Mouse (Mus musculus) cerebellum, adult 2 months (tissue): ENCODE data around the gene BC037034. TPM values are rescaled to one million over a fixed set of nuclear protein-coding genes. Genes with fewer than 3 reads are reported as not detected.

Source experiments
- DNase-seq, 2 experiments: peaks; one replicate each; pipeline ENCODE4 v3.0.0; 2021
- H3K27ac ChIP-seq: fragments of 200-500 bp; 2 replicates; pipeline ENCODE4 v1.5.1; 2012; ENCODE audit warnings: low read length, control low read depth, inconsistent platforms; ENCODE audit not compliant: insufficient read depth
- H3K27me3 ChIP-seq: fragments of 200-500 bp; 2 replicates; pipeline ENCODE4 v1.6.1; 2012; ENCODE audit warnings: inconsistent platforms, mild to moderate bottlenecking, low read length, moderate library complexity; ENCODE audit not compliant: control insufficient read depth, insufficient read depth
- H3K4me1 ChIP-seq: fragments of 200-500 bp; 2 replicates; pipeline ENCODE4 v1.6.1; 2011; ENCODE audit warnings: low read length; ENCODE audit not compliant: control insufficient read depth, insufficient read depth
- H3K4me3 ChIP-seq: fragments of 200-500 bp; replicated peaks from 2 replicates; pipeline ENCODE3; 2011; ENCODE audit warnings: mild to moderate bottlenecking, low read depth, low read length, control low read depth; ENCODE audit not compliant: insufficient read depth
- CTCF ChIP-seq: fragments of 200-500 bp; IDR thresholded peaks from 2 replicates; pipeline ENCODE4 v1.5.1; 2011; ENCODE audit warnings: low read depth, mild to moderate bottlenecking, control low read depth, low read length, moderate library complexity, borderline replicate concordance; ENCODE audit not compliant: insufficient read depth
- POLR2A ChIP-seq: fragments of 200-500 bp; IDR thresholded peaks from 2 replicates; pipeline ENCODE4 v1.6.1; 2011; ENCODE audit warnings: low read length, control low read depth, borderline replicate concordance; ENCODE audit not compliant: insufficient read depth
- WGBS: fragments of 180-500 bp; shearing (Covaris S2); methylation state at CpG from one replicate; pipeline ENCODE4 v1.1.7; 2018; 5-methylcytosine and 5-hydroxymethylcytosine counted together
- polyA plus RNA-seq: library from polyadenylated mRNA; depleted of rRNA; stranded (reverse); fragments of >200 nt; gene quantifications from 2 replicates; pipeline ENCODE4 v1.2.3, GENCODE M21; 2012

BC037034 gene
- polyA plus RNA-seq, 1 experiment: 92.0 TPM

DNA sequence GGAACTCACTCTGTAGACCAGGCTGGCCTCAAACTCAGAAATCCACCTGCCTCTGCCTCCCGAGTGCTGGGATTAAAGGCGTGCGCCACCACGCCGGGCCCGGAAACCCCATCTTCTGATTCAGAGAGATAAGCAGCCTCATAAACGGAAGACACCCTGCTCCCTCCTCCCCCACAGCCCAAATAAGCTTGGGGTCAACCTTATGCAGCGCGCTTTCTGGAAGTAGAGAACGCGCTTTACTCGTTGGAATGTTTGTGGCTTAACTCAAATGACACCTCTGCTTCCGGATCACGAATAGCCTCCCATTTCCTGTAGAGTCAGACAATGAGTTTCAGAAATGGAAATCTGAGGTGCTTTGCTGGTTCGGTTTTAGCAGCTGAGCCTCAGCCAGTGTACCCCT is 17.0 kb upstream of the BC037034 start:
- no peak overlapping the region for H3K4me3 ChIP-seq
- H3K27ac ChIP-seq: no peak overlapping the region
- no peaks in the 10 kb centered on the region for H3K27me3 ChIP-seq
- no peaks in the 10 kb centered on the region for H3K4me1 ChIP-seq
- no peak for DNase-seq
- TF ChIP-seq CTCF (no peak), POLR2A (no peak)
- 93% methylated on average over 15 of the region's 15 CpGs for WGBS

DNA sequence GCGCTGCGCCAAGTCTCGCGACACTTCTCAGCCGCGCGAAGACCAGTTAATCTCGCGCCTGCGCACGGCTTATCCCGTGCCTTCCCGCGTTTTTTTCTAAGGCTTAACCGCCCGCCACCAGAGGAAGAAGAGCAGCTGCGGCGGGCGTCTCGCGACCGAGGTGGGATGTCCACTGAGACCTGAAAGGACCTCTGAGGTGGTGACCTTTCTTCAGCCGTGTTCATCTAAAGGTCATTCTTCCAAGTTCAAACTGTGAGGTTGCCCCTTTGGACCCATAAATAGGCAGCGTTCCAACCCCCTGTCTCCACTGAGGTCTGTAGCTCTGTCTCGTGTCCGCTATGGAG is 16.6 kb upstream of the BC037034 start:
- no peak for DNase-seq
- Histone ChIP-seq H3K27me3 (no peaks in the 10 kb centered on the region), H3K4me3 (peak overlapping the region; percentile 29), H3K4me1 (no peaks in the 10 kb centered on the region), H3K27ac (no peak overlapping the region)
- no peak for TF ChIP-seq POLR2A
- TF ChIP-seq CTCF: no peak
- WGBS: 23% methylated on average over 26 of the region's 26 CpGs

DNA sequence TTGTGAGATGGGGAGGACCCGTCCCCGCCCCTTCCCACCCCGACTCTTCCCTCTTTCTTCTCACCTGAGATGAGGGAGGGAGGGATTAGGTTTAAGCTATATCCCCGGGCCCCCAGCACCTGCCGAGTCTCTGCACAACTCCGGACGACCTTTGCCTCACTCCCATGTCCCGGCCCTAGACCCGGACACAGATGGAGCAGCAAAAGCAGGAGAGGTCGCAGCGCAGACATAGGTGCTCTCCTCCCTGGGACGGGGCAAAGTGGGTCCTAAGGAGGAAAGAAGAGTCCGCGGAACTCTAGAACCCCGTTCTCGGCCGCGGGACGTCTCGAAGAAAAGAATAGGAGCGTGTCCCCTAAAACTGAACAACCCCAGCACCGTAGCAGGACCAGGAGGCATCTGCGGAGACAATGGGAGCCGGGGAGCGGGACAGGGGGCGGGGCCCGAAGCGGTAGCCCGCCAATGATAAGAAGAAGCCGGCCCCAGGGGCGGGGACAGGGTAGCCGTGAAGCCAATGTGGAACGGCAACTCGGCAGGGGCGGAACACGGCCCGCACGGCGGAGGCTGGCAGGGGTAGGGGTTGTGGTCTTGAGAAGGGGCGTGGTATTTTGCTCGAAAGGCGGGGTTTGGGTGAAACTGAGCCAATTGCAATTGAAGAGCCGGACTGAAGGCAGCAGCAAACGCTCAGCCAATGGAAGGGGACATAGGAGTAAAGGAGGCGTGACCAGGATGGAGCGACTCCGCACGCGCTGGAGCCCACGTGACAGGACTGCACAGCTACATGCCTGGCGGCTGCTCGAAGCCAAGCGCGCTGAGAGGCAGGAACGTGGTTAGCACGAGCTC is 16.0 kb upstream of the BC037034 start, which contains the start of the genes Gm43720, Gpc2 and Stag3:
TSS of gene Gm43720 (minus strand) at position 374 of the 840 bp plus-strand sequence.
TSS of gene Gpc2 (minus strand) at position 421 of the 840 bp plus-strand sequence.
TSS of gene Stag3 (plus strand) at position 656 of the 840 bp plus-strand sequence.
- peak; percentile 51 to 63 for DNase-seq
- under 1% methylated on average over 56 of the region's 56 CpGs for WGBS
- Histone ChIP-seq H3K4me3 (peak within 1 kb of the TSS; percentile 29), H3K27ac (no peak within 1 kb of the TSS), H3K4me1 (no peaks in the 10 kb centered on the region), H3K27me3 (no peaks in the 10 kb centered on the region)
- TF ChIP-seq CTCF: no peak
- no peak for TF ChIP-seq POLR2A

DNA sequence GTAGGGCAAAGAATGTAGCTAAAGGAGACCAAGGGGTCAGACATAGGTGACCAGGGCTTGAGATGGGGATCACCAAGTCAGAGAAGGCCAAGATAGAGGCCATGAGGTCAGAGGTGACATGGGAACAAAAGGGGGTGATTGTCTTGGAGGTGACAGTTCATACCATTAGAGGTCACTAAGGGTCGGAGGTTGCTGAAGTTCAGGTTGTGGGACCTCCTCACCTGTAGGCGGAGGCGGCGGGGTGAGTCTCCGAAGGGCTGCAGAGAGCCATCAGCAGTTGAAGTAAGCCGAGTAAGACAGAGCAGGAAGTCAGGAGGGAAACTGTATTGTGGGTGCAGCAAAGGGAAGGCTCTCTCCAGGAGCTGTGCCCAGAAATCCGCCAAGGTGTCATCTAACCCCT is 14.2 kb upstream of the BC037034 start:
- 91% methylated on average over 7 of the region's 7 CpGs for WGBS
- Histone ChIP-seq H3K4me3 (no peak overlapping the region), H3K4me1 (no peaks in the 10 kb centered on the region), H3K27ac (no peak overlapping the region), H3K27me3 (no peaks in the 10 kb centered on the region)
- TF ChIP-seq CTCF: no peak
- TF ChIP-seq POLR2A: no peak
- no peak for DNase-seq

DNA sequence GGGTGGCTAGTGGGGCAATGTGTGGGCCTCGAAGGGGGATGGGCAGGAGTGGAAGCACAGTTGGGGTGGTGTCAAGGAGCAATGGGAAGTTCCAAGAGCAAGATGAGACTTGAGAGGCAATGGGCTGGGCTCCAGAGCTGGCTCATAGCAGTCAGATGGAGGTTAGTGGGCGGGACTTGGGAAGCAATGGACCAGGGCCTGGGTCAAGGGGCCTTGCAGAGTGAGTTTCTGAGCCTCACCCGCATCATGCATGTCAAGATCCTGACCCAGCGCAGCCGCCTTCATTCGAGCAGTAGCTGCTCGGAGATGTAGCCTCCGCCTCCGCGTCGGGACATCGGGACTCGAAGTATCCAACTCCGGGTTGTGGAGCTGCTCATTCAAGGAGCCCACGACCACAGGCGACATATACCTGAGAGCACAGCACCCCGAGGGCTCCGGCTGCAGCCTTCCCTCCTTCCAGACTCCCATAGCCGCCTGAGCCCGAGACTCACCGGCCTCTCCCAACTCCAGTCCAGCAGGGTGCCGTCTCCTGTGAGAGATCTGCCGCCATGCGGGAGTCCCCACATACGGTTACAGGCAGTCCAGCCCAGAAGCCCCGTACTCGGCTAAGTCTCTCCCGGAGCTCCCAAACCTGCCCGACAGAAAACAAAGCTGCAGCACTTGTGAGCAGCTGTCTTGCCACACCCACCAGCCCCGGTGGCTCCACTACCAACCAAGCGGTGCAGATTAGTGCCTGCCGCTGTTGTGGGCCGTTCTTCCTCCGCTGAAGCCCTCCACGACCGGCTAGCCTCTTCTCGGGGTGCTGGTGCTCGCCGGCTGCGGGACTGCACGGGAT is 11.6 kb upstream of the BC037034 start:
- no peaks in the 10 kb centered on the region for H3K27me3 ChIP-seq
- TF ChIP-seq POLR2A (no peak), CTCF (no peak)
- H3K4me1 ChIP-seq: no peaks in the 10 kb centered on the region
- H3K4me3 ChIP-seq: no peak overlapping the region
- DNase-seq: no peak
- no peak overlapping the region for H3K27ac ChIP-seq
- WGBS: 21% methylated on average over 41 of the region's 41 CpGs

DNA sequence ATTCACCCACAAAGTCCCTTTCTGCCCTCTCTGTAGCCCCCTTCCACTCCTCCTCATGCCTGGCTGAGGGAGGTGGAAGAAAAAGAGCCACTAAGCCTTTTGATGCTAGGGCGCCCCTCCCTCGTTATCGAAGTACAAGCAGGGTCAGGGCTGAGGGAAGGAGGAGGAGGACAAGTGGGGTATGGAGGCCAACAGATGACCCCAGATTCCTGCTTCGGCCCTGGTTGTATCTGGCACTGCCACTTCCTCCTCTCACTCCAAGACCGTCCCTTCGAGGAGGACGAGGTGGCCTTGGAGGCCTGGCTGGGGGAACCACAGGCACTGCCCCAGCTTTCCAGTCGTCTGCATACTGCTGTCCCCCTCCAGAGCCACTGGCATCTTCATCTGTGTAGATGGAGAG is 10.4 kb upstream of the BC037034 start:
- 56% methylated on average over 8 of the region's 8 CpGs for WGBS
- H3K4me1 ChIP-seq: no peaks in the 10 kb centered on the region
- no peak for DNase-seq

DNA sequence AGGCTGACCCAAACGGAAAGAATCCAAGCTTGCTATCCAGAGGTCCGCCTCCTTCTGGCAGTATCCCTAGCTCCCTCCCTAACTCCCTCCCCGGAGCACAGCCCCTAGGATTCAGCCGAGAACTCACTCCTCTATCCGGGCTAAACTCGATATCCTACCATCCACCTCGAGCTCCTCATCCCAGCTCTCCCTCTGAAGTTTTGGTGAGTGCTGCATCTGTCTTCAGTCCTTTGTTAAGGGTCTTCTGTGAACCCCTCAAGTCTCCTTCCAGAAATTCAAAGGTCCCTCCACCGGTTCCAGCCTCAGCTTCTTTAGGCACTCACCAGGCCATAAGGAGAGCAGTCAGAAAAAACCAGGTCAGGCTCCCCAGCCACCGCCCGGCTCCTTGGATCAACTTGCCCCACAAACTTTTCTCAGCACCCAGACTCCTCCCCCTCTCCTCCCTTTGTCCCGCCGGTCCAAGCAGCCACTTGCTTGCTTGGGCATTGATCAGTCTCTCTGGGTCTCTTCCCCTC is 8.6 kb upstream of the BC037034 start, which contains the start of gene Gal3st4:
TSS of gene Gal3st4 (minus strand) at position 432 of the 515 bp plus-strand sequence.
- no peaks in the 10 kb centered on the region for H3K4me1 ChIP-seq
- no peak within 1 kb of the TSS for H3K27ac ChIP-seq
- 3% methylated on average over 12 of the region's 12 CpGs for WGBS
- no peak for DNase-seq
- H3K27me3 ChIP-seq: no peaks in the 10 kb centered on the region
- no peak for TF ChIP-seq POLR2A
- TF ChIP-seq CTCF: no peak
- H3K4me3 ChIP-seq: no peak within 1 kb of the TSS

More for the DNA sequence above, 10.4 kb upstream of the BC037034 start:
- TF ChIP-seq POLR2A: no peak
- no peak for TF ChIP-seq CTCF
- Histone ChIP-seq H3K27me3 (no peaks in the 10 kb centered on the region), H3K4me3 (no peak overlapping the region), H3K27ac (no peak overlapping the region)

DNA sequence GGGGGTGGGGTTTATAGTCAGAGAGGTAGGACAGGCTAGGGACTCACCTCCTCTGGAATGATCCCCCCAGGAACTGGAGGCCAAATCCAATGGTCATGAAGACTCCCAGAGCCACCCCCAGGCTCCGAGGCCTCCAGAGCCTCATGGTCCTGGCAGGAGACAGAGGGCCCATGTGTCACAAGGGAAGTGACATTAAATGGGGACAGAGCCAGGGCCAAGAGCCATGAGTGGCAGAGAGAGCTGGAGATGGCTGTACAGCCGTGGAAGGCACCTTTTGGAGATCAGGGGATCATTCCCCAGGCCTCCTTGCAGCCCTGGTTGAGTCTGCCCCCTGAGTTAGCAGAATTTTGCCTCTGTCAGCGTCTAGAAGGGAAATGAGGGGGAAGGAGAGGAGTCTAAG is 7.4 kb upstream of the BC037034 start:
- no peaks in the 10 kb centered on the region for H3K27me3 ChIP-seq
- TF ChIP-seq POLR2A: no peak
- no peak for TF ChIP-seq CTCF
- no peak overlapping the region for H3K27ac ChIP-seq
- no peak overlapping the region for H3K4me3 ChIP-seq
- no peaks in the 10 kb centered on the region for H3K4me1 ChIP-seq
- DNase-seq: no peak
- WGBS: 26% methylated on average over 3 of the region's 3 CpGs
